ENCODE assay signal across 8 mouse cellular contexts in genomic region chr11:58301837-58302754, GRCm38 (mm10). TPM values are rescaled to one million over a fixed set of nuclear protein-coding genes. Genes with fewer than 3 reads are reported as not detected.
A peak's percentile ranks its signal among the peaks of the same experiment; 100 is the strongest.
DNase-seq lines count a peak whose midpoint lies in the region; ATAC-seq and TF ChIP-seq lines count a peak whose summit lies in the region.

No protein-coding gene starts in this region.

- peak overlapping the region; percentile 55 for H3K4me2 ChIP-seq in kidney, embryonic 14.5 days (replicated peaks; ENCODE audit: low read depth, low read length)
- H3K4me2 ChIP-seq in limb, embryonic 15.5 days, result peak overlapping the region; percentile 53

- H3K4me1 ChIP-seq in bone marrow macrophage, adult 2 months (ENCODE audit: control insufficient read depth, insufficient read depth, low read length), result peaks cover 8% of the 10 kb centered on the region; the same call in 1 of the 2 replicates
- no peaks in the 10 kb centered on the region for H3K4me1 ChIP-seq in embryonic fibroblast, embryonic 13.5 days (ENCODE audit: control insufficient read depth, insufficient read depth, low read length)
- H3K4me1 ChIP-seq in kidney, embryonic 14.5 days (ENCODE audit: control insufficient read depth, insufficient read depth, low read length), result peaks cover 8% of the 10 kb centered on the region; the same call in 1 of the 2 replicates
- H3K4me1 ChIP-seq in limb, embryonic 15.5 days, result peaks cover 13% of the 10 kb centered on the region

- H3K9ac ChIP-seq in kidney, embryonic 14.5 days (ENCODE audit: low read depth, low read length), result peak overlapping the region; percentile 40
- peak overlapping the region; percentile 41 for H3K9ac ChIP-seq in limb, embryonic 15.5 days

- H3K27me3 ChIP-seq in kidney, embryonic 14.5 days (ENCODE audit: control insufficient read depth, insufficient read depth, low read length), result no peaks in the 10 kb centered on the region
- no peaks in the 10 kb centered on the region for H3K27me3 ChIP-seq in limb, embryonic 15.5 days

- H3K4me3 ChIP-seq in bone marrow macrophage, adult 2 months (ENCODE audit: insufficient read depth, low read length), result peak overlapping the region; percentile 73
- peak overlapping the region; percentile 57 for H3K4me3 ChIP-seq in embryonic fibroblast, embryonic 13.5 days (ENCODE audit: insufficient read depth, low read length)
- peak overlapping the region; percentile 55 for H3K4me3 ChIP-seq in kidney, embryonic 14.5 days (ENCODE audit: low read length)
- peak overlapping the region; percentile 54 for H3K4me3 ChIP-seq in limb, embryonic 15.5 days

- TF ChIP-seq CTCF in bone marrow macrophage, adult 2 months (IDR thresholded peaks at IDR 0.05; ENCODE audit: low read depth, low read length), result peak; percentile 54
- peak; percentile 51 for TF ChIP-seq CTCF in embryonic fibroblast, embryonic 13.5 days (IDR thresholded peaks at IDR 0.05; ENCODE audit: borderline replicate concordance, insufficient read depth, low read length)

- no peak for TF ChIP-seq POLR2A in bone marrow macrophage, adult 2 months (IDR thresholded peaks at IDR 0.05; ENCODE audit: borderline replicate concordance, low read depth, low read length)
- no peak for TF ChIP-seq POLR2A in embryonic fibroblast, embryonic 13.5 days (IDR thresholded peaks at IDR 0.05; ENCODE audit: low read depth, low read length)

- DNase-seq in A20 (ENCODE audit: low read depth, low spot score), result peak; percentile 98
- DNase-seq in heart, adult 9 months (ENCODE audit: low spot score in 2 of 2), result peak; percentile 94 to 98
- peak; percentile 87 to 96 for DNase-seq in monocyte, adult 2 months (ENCODE audit: low read depth in 1 of 2, low spot score in 2 of 2)
- DNase-seq in spleen, postnatal 36 days (ENCODE audit: low spot score in 2 of 2), result peak; percentile 92 to 95

- ATAC-seq in kidney, embryonic 14.5 days (ENCODE audit: low FRiP score, low TSS enrichment), result peak; percentile 93
- ATAC-seq in limb, embryonic 15.5 days (ENCODE audit: insufficient number of reproducible peaks, low FRiP score, low TSS enrichment, low read depth), result peak; percentile 91

- peak overlapping the region; percentile 62 for H3K27ac ChIP-seq in bone marrow macrophage, adult 2 months (ENCODE audit: insufficient read depth, low read depth, low read length)
- H3K27ac ChIP-seq in embryonic fibroblast, embryonic 13.5 days (ENCODE audit: insufficient read depth, low read length), result peak overlapping the region; percentile 10; the same call in 1 of the 2 replicates
- H3K27ac ChIP-seq in kidney, embryonic 14.5 days (ENCODE audit: low read depth, low read length), result peak overlapping the region; percentile 88
- H3K27ac ChIP-seq in limb, embryonic 15.5 days, result peak overlapping the region; percentile 93

- no peaks in the 10 kb centered on the region for H3K36me3 ChIP-seq in kidney, embryonic 14.5 days (ENCODE audit: control insufficient read depth, insufficient read depth, low read length)
- no peaks in the 10 kb centered on the region for H3K36me3 ChIP-seq in limb, embryonic 15.5 days

- WGBS in kidney, embryonic 14.5 days, result under 1% methylated on average over 36 of the region's 36 CpGs
- under 1% methylated on average over 36 of the region's 36 CpGs for WGBS in limb, embryonic 15.5 days

- no peaks in the 10 kb centered on the region for H3K9me3 ChIP-seq in kidney, embryonic 14.5 days (ENCODE audit: control insufficient read depth, low read length)
- H3K9me3 ChIP-seq in limb, embryonic 15.5 days, result no peaks in the 10 kb centered on the region

RNA-seq across cellular contexts. Expression of gene Zfp692, which starts 4.8 kb away (rescaled TPM):
- polyA plus RNA-seq in bone marrow macrophage, adult 2 months (2012; ENCODE audit: insufficient read depth, insufficient read length, missing spikeins), result 12.1 and 13.5 TPM in 2 replicates
- 10.3 and 11.6 TPM in 2 replicates for polyA plus RNA-seq in embryonic fibroblast, embryonic 13.5 days (2011; ENCODE audit: insufficient read length, low read depth, missing spikeins)
- 19.3 and 23.1 TPM in 2 replicates for polyA plus RNA-seq in kidney, embryonic 14.5 days (2014; fragmentation: Nextera tagmentation; extraction: Ambion mirVana)
- polyA plus RNA-seq in limb, embryonic 15.5 days (2015; fragmentation: Nextera tagmentation; extraction: Ambion mirVana), result 33.3 and 36.4 TPM in 2 replicates

RNA-seq across cellular contexts. Expression of gene 4930438A08Rik, which starts 27.5 kb away (rescaled TPM):
- not detected in 2 replicates for polyA plus RNA-seq in bone marrow macrophage, adult 2 months (2012; ENCODE audit: insufficient read depth, insufficient read length, missing spikeins)
- not detected in 2 replicates for polyA plus RNA-seq in embryonic fibroblast, embryonic 13.5 days (2011; ENCODE audit: insufficient read length, low read depth, missing spikeins)
- not detected in 2 replicates for polyA plus RNA-seq in kidney, embryonic 14.5 days (2014; fragmentation: Nextera tagmentation; extraction: Ambion mirVana)
- polyA plus RNA-seq in limb, embryonic 15.5 days (2015; fragmentation: Nextera tagmentation; extraction: Ambion mirVana), result 2.5 and 2.8 TPM in 2 replicates

RNA-seq across cellular contexts. Expression of gene Zfp672, which starts 28.0 kb away (rescaled TPM):
- polyA plus RNA-seq in bone marrow macrophage, adult 2 months (2012; ENCODE audit: insufficient read depth, insufficient read length, missing spikeins), result 14.2 TPM in 2 replicates
- 22.1 and 23.2 TPM in 2 replicates for polyA plus RNA-seq in embryonic fibroblast, embryonic 13.5 days (2011; ENCODE audit: insufficient read length, low read depth, missing spikeins)
- 34.4 and 34.5 TPM in 2 replicates for polyA plus RNA-seq in kidney, embryonic 14.5 days (2014; fragmentation: Nextera tagmentation; extraction: Ambion mirVana)
- polyA plus RNA-seq in limb, embryonic 15.5 days (2015; fragmentation: Nextera tagmentation; extraction: Ambion mirVana), result 42.3 and 43.2 TPM in 2 replicates

RNA-seq across cellular contexts. Expression of gene Sh3bp5l, which starts 28.4 kb away (rescaled TPM):
- polyA plus RNA-seq in bone marrow macrophage, adult 2 months (2012; ENCODE audit: insufficient read depth, insufficient read length, missing spikeins), result 17.3 and 19.2 TPM in 2 replicates
- 21.5 and 25.1 TPM in 2 replicates for polyA plus RNA-seq in embryonic fibroblast, embryonic 13.5 days (2011; ENCODE audit: insufficient read length, low read depth, missing spikeins)
- polyA plus RNA-seq in kidney, embryonic 14.5 days (2014; fragmentation: Nextera tagmentation; extraction: Ambion mirVana), result 17.0 and 27.5 TPM in 2 replicates
- 36.8 and 39.9 TPM in 2 replicates for polyA plus RNA-seq in limb, embryonic 15.5 days (2015; fragmentation: Nextera tagmentation; extraction: Ambion mirVana)

Comparison
In these comparisons a context has a peak if more than half of its experiments do, and no peak if none do; other contexts are left out.
1. Peak in every context shown above with its lines: DNase-seq, ATAC-seq, H3K4me3 ChIP-seq and H3K27ac ChIP-seq.
2. H3K27ac ChIP-seq: peak in every context shown above with its lines; median percentile 93 in limb, embryonic 15.5 days; 88 in kidney, embryonic 14.5 days; 62 in bone marrow macrophage, adult 2 months; 10 in embryonic fibroblast, embryonic 13.5 days.